Mouse (Mus musculus) A20 (cell line): ENCODE measurements around the gene Gm49342.

Experiments
- DNase-seq: peaks from one replicate; pipeline ENCODE4 v3.0.0-alpha.2; 2011; ENCODE audit warnings: low read depth, low spot score

Gene Gm49342

DNA sequence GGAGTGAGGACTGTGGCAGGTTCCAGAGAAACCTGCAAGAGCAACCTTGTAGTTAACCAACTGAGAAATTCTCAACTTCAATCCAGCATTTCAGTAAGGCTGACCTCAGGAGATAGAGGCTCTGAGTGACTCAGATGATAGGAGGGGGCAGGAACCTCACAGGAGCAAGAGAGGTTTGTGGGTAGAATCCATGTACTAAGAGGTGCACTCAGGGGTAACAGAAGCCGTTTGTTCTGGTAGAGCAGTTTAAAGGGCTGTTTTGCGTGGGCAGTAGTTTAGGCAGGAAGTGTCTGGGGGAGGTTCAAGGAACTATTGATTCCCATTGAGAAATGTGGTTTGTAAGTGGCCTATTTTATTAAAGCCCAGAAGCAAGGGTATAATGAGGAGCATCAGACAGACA, 36.9 kb downstream of the Gm49342 start:
- DNase-seq = peak; percentile 19

- DNase-seq = peak; percentile 67
These were observed 37.5 kb downstream of the Gm49342 start for GRCm38 (mm10) chr14:50981837-50982236.

DNA sequence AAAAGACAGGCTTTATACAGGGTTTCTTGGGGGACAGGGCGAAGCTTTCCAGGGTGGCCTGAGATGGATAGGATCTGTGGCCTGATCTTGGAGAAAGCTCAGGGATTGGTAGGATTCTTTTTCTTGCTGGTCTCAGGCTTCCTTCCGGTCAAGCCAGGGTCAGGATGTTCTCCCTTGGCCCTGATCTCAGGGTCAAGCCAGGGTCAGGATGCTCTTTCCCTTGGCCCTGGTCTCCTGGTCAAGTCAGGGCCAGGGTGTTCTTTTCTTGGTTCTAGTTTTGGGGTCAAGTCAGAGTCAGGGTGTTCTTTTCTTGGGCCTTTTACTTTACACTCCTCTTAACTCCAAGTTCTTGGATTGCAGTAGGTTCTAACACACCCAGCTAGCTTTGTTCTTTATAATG, 43.4 kb downstream of the Gm49342 start:
- no peak for DNase-seq

GRCm38 (mm10) chr14:50991037-50991436, 46.7 kb downstream of the Gm49342 start:
- peak; percentile 30 for DNase-seq

GRCm38 (mm10) chr14:50997088-50997487, 52.8 kb downstream of the Gm49342 start:
- no peak for DNase-seq

DNA sequence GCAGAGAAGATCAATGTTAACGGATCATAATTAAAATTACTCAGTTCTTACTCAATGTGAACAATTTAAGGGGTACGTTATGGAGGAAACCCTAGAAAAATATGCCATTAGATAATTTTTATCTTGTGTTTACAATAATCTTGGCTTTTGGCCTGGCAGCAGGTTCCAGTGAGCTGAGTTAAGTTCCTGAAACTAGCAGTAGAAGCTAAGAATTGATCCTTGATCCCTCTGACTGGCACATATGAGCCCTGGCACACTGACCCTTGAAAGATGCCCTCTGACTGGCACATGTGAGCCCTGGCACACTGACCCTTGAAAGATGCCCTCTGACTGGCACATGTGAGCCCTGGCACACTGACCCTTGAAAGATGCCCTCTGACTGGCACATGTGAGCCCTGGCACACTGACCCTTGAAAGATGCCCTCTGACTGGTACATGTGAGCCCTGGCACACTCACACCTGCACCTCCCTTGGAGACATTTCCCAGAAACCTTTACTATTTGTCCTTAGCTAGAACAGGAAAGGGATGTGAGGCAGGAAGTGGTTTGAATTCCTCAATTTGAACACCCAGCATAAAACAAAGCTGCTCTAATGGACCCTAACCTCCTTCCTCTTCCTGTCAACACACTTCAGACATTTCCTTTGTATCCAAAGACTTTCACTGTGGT, 53.8 kb downstream of the Gm49342 start:
- no peak for DNase-seq

DNA sequence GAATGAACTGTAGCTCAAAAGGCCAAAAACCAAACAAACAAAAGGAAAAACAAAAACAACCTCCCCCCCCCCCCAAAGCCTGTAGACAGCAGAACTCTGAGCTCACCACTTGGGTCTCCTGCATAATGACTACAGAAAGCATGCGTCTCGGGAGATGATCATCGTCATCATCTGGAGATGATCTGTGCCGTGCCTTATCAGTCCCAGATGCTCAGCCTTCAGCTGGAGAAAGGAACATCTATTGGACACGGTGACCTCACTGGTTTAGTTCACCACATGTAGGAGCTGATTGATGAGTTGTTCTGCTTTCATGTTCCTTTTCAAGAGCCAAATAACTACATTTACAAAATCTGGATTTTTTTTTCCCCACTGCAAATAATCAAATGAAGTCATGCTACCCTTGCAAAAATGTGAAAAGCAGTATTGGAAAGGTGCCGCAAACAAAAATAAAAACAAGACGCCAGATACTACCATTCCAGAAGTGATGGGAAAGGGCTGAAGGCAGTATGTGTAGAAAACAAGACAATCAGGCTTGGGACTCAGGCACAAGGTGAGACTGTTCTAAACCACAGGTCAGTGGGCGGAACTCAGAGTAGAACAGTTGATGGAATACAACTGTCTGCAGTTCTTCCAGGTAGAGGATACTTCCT, 63.0 kb downstream of the Gm49342 start, which contains the start of gene Rnase10:
Rnase10 (plus strand) TSS at position 600 of the 650 bp plus-strand sequence.
- no peak for DNase-seq

- no peak for DNase-seq
These were observed 63.8 kb downstream of the Gm49342 start for GRCm38 (mm10) chr14:51007914-51008713.

- DNase-seq = no peak
These were observed 64.5 kb downstream of the Gm49342 start for GRCm38 (mm10) chr14:51008781-51009180.

GRCm38 (mm10) chr14:51009572-51009971, 65.3 kb downstream of the Gm49342 start:
- no peak for DNase-seq
